Mouse (Mus musculus) MEL (cell line): ENCODE measurements around the gene Ptpre. TPM values are rescaled to one million over a fixed set of nuclear protein-coding genes. Genes with fewer than 3 reads are reported as not detected.

Source experiments
- DNase-seq: peaks from one replicate; pipeline ENCODE4 v3.0.0; 2011; ENCODE audit warnings: low read depth, low spot score
- H3K27ac ChIP-seq: 2 replicates; pipeline ENCODE4 v1.5.1; 2012; ENCODE audit warnings: low read depth, mild to moderate bottlenecking, control low read depth, low read length, moderate library complexity; ENCODE audit not compliant: control insufficient read depth
- H3K27me3 ChIP-seq, 2 experiments: fragments of 150-350 bp in 1 of 2; sonication (generic) in 1 of 2; 2 replicates each; pipeline ENCODE4 v1.6.1; 2012; ENCODE audit warnings: low read length in 2 of 2, mild to moderate bottlenecking in 2 of 2, improper control_type of control experiment in 1 of 2, moderate library complexity in 1 of 2; ENCODE audit not compliant: insufficient read depth in 2 of 2, control insufficient read depth in 1 of 2
- H3K36me3 ChIP-seq, 2 experiments: 2 replicates each; pipeline ENCODE4 v1.6.1; 2012 to 2014; ENCODE audit warnings: low read length in 2 of 2, improper control_type of control experiment in 1 of 2, inconsistent platforms in 1 of 2, mild to moderate bottlenecking in 1 of 2; ENCODE audit not compliant: insufficient read depth in 2 of 2, control insufficient read depth in 1 of 2
- H3K4me1 ChIP-seq, 2 experiments: fragments of 150-350 bp in 1 of 2; sonication (generic) in 1 of 2; 2 replicates each; pipeline ENCODE4 v1.6.1; 2012; ENCODE audit warnings: low read length in 2 of 2, improper control_type of control experiment in 1 of 2, mild to moderate bottlenecking in 1 of 2; ENCODE audit not compliant: insufficient read depth in 2 of 2, control insufficient read depth in 1 of 2
- H3K4me3 ChIP-seq, 2 experiments: fragments of 150-350 bp in 1 of 2; sonication (generic) in 1 of 2; 2 replicates each; pipeline ENCODE4 v1.5.1; 2012; ENCODE audit warnings: low read depth in 2 of 2, low read length in 2 of 2, mild to moderate bottlenecking in 2 of 2, moderate library complexity in 2 of 2, control low read depth in 1 of 2, improper control_type of control experiment in 1 of 2; ENCODE audit not compliant: control insufficient read depth in 1 of 2, insufficient read depth in 1 of 2
- H3K79me2 ChIP-seq: 2 replicates; pipeline ENCODE4 v1.6.1; 2012; ENCODE audit warnings: mild to moderate bottlenecking, low read length, moderate library complexity; ENCODE audit not compliant: control insufficient read depth, poor library complexity, insufficient read depth
- H3K9ac ChIP-seq: 2 replicates; pipeline ENCODE4 v1.6.1; 2012; ENCODE audit warnings: low read depth, mild to moderate bottlenecking, control low read depth, low read length, moderate library complexity; ENCODE audit not compliant: control insufficient read depth, poor library complexity, severe bottlenecking
- H3K9me3 ChIP-seq: fragments of 150-350 bp; sonication (generic); replicated peaks from 2 replicates; pipeline ENCODE4 v1.6.1; 2012; ENCODE audit warnings: mild to moderate bottlenecking, low read length, improper control_type of control experiment, moderate library complexity; ENCODE audit not compliant: insufficient read depth
- CHD1 ChIP-seq: IDR thresholded peaks from 2 replicates; pipeline ENCODE4 v1.6.1; 2012; ENCODE audit warnings: low read depth, mild to moderate bottlenecking, inconsistent platforms, low read length, improper control_type of control experiment
- CTCF ChIP-seq, 3 experiments: IDR thresholded peaks in 2 of 3; conservative IDR thresholded peaks in 1 of 3; 2 replicates each; pipeline ENCODE4 v1.5.1; 2011 to 2012; ENCODE audit warnings: low read length in 3 of 3, low read depth in 2 of 3, mild to moderate bottlenecking in 2 of 3, improper control_type of control experiment in 1 of 3, inconsistent platforms in 1 of 3, mixed read lengths in 1 of 3, moderate library complexity in 1 of 3; ENCODE audit not compliant: control insufficient read depth in 1 of 3, insufficient read depth in 1 of 3, poor library complexity in 1 of 3, severe bottlenecking in 1 of 3
- ELF1 ChIP-seq: IDR thresholded peaks from 2 replicates; pipeline ENCODE4 v1.6.1; 2014; ENCODE audit warnings: low read depth, mild to moderate bottlenecking, inconsistent platforms, low read length, improper control_type of control experiment, moderate library complexity
- EP300 ChIP-seq, 2 experiments: IDR thresholded peaks; 2 replicates each; pipeline ENCODE4 v1.6.1; 2011; ENCODE audit warnings: improper control_type of control experiment in 2 of 2, low read length in 2 of 2, low read depth in 1 of 2, mild to moderate bottlenecking in 1 of 2
- ETS1 ChIP-seq: IDR thresholded peaks from 2 replicates; pipeline ENCODE4 v1.6.1; 2012; ENCODE audit warnings: low read depth, mild to moderate bottlenecking, inconsistent platforms, low read length, improper control_type of control experiment, moderate library complexity
- GATA1 ChIP-seq: IDR thresholded peaks from 2 replicates; pipeline ENCODE4 v1.6.1; 2011; ENCODE audit warnings: low read depth, low read length, improper control_type of control experiment
- MXI1 ChIP-seq: IDR thresholded peaks from 2 replicates; pipeline ENCODE4 v1.6.1; 2011; ENCODE audit warnings: mild to moderate bottlenecking, low read depth, low read length, improper control_type of control experiment
- NELFE ChIP-seq: IDR thresholded peaks from 2 replicates; pipeline ENCODE4 v1.6.1; 2011; ENCODE audit warnings: low read depth, low read length, improper control_type of control experiment
- POLR2AphosphoS2 ChIP-seq: IDR thresholded peaks from 2 replicates; pipeline ENCODE4 v1.6.1; 2011; ENCODE audit warnings: low read length, improper control_type of control experiment
- RAD21 ChIP-seq: IDR thresholded peaks from 2 replicates; pipeline ENCODE4 v1.6.1; 2011; ENCODE audit warnings: mild to moderate bottlenecking, low read depth, low read length, improper control_type of control experiment
- SMC3 ChIP-seq: IDR thresholded peaks from 2 replicates; pipeline ENCODE4 v1.6.1; 2011; ENCODE audit warnings: low read depth, low read length, improper control_type of control experiment
- TAL1 ChIP-seq: IDR thresholded peaks from 2 replicates; pipeline ENCODE4 v1.6.1; 2012; ENCODE audit warnings: mild to moderate bottlenecking, inconsistent platforms, low read length, moderate library complexity, mixed read lengths
- TCF12 ChIP-seq: IDR thresholded peaks from 2 replicates; pipeline ENCODE4 v1.6.1; 2014; ENCODE audit warnings: low read depth, mild to moderate bottlenecking, inconsistent platforms, low read length, improper control_type of control experiment, moderate library complexity
- ZMIZ1 ChIP-seq: IDR thresholded peaks from 2 replicates; pipeline ENCODE4 v1.6.1; 2012; ENCODE audit warnings: low read depth, mild to moderate bottlenecking, inconsistent platforms, low read length, improper control_type of control experiment, moderate library complexity
- polyA plus RNA-seq, 2 experiments: library from polyadenylated mRNA; stranded (reverse) in 1 of 2; unstranded in 1 of 2; fragments of >175 nt in 1 of 2; fragments of >200 nt in 1 of 2; gene quantifications; 2 replicates each; pipeline versions ENCODE4 v1.2.1 to v1.2.4; 2012; ENCODE audit warnings: low replicate concordance in 2 of 2, low read depth in 1 of 2; ENCODE audit not compliant: insufficient read length in 2 of 2, insufficient read depth in 1 of 2, missing spikeins in 1 of 2
- total RNA-seq: library from RNA; depleted of rRNA; stranded (reverse); fragments of 300-350 nt; gene quantifications from 2 replicates; pipeline ENCODE4 v1.2.3, GENCODE M21; 2012

The Ptpre gene
- total and polyA plus RNA-seq, 3 experiments: 4.9 to 12.9 TPM; not detected in 1

- no peak overlapping the region for H3K27ac ChIP-seq
- TF ChIP-seq ELF1: no peak
- TF ChIP-seq CTCF (IDR thresholded peaks at IDR 0.05 in 2 of 3, conservative IDR thresholded peaks at IDR 0.05 in 1 of 3; ENCODE audit: control insufficient read depth in 1 of 3, insufficient read depth in 1 of 3, low read depth in 2 of 3, low read length in 3 of 3, poor library complexity in 1 of 3, severe bottlenecking in 1 of 3): no peak
- no peak for TF ChIP-seq NELFE
- no peak for TF ChIP-seq EP300 (IDR thresholded peaks at IDR 0.05; ENCODE audit: low read depth in 1 of 2, low read length in 2 of 2)
- TF ChIP-seq MXI1: no peak
- TF ChIP-seq TAL1: no peak
- no peak overlapping the region for H3K4me3 ChIP-seq
- H3K27me3 ChIP-seq: no peaks in the 10 kb centered on the region
- no peaks in the 10 kb centered on the region for H3K9me3 ChIP-seq
- DNase-seq: no peak
- H3K36me3 ChIP-seq: peaks cover 23 to 64% of the 10 kb centered on the region in 2 experiments
- H3K4me1 ChIP-seq: peaks cover 0 to 7% of the 10 kb centered on the region in 2 experiments; a peak in 2 of 4 replicates
- H3K9ac ChIP-seq: no peak overlapping the region
- peaks cover 61% of the 10 kb centered on the region for H3K79me2 ChIP-seq
These were observed 173.4 kb downstream of the Ptpre start for GRCm38 (mm10) chr7:135710702-135711101.

GRCm38 (mm10) chr7:135712534-135712933 is 175.3 kb downstream of the Ptpre start:
- Histone ChIP-seq H3K4me3 (peak overlapping the region; percentile 62 to 87), H3K9ac (peak overlapping the region; percentile 99), H3K9me3 (no peaks in the 10 kb centered on the region), H3K27me3 (no peaks in the 10 kb centered on the region), H3K27ac (no peak overlapping the region), H3K36me3 (peaks cover 29 to 46% of the 10 kb centered on the region in 2 experiments), H3K79me2 (peaks cover 67% of the 10 kb centered on the region), H3K4me1 (peaks cover 7% of the 10 kb centered on the region in 2 experiments; a peak in 3 of 4 replicates)
- TF ChIP-seq TAL1 (no peak), NELFE (no peak)
- DNase-seq: no peak

GRCm38 (mm10) chr7:135713326-135713725 is 176.0 kb downstream of the Ptpre start:
- Histone ChIP-seq H3K27ac (no peak overlapping the region), H3K36me3 (peaks cover 34 to 41% of the 10 kb centered on the region in 2 experiments), H3K79me2 (peaks cover 62% of the 10 kb centered on the region), H3K4me3 (peak overlapping the region; percentile 62 to 87), H3K9me3 (no peaks in the 10 kb centered on the region), H3K9ac (peak overlapping the region; percentile 99), H3K4me1 (peaks cover 7% of the 10 kb centered on the region in 2 experiments; a peak in 3 of 4 replicates), H3K27me3 (no peaks in the 10 kb centered on the region)
- DNase-seq: no peak
- TF ChIP-seq POLR2AphosphoS2: 0 out of 2 replicates have a peak, but pooled peaks have one; percentile 34
- TF ChIP-seq ZMIZ1: no peak
- no peak for TF ChIP-seq GATA1
- no peak for TF ChIP-seq ETS1
- 0 out of 2 replicates have a peak, but pooled peaks have one; percentile 33 for TF ChIP-seq MXI1
- TF ChIP-seq CHD1: 0 out of 2 replicates have a peak, but pooled peaks have one; percentile 9
- no peak for TF ChIP-seq RAD21
- no peak for TF ChIP-seq SMC3
- no peak for TF ChIP-seq NELFE
- no peak for TF ChIP-seq TCF12
